Mouse (Mus musculus) heart, embryonic 15.5 days (tissue): ENCODE results near the gene Dnajc6. TPM values are rescaled to one million over a fixed set of nuclear protein-coding genes. Genes with fewer than 3 reads are reported as not detected.

Experiments used
- ATAC-seq: fragments of 200-750 bp; cut with Nextera tagmentation; replicated peaks from 2 replicates; pipeline ENCODE4 v1.8.0; 2017; ENCODE audit warnings: low read depth, moderate TSS enrichment; ENCODE audit not compliant: insufficient number of reproducible peaks, insufficient read depth, low FRiP score
- H3K27ac ChIP-seq: fragments of 300-500 bp; sonication (generic); 2 replicates; pipeline ENCODE4 v1.5.1; 2015; ENCODE audit warnings: mild to moderate bottlenecking, inconsistent platforms
- H3K27me3 ChIP-seq: fragments of 300-500 bp; sonication (generic); 2 replicates; pipeline ENCODE4 v1.6.1; 2015; ENCODE audit warnings: inconsistent platforms
- H3K36me3 ChIP-seq: fragments of 300-500 bp; sonication (generic); 2 replicates; pipeline ENCODE4 v1.6.1; 2015; ENCODE audit warnings: mild to moderate bottlenecking, inconsistent platforms
- H3K4me1 ChIP-seq: fragments of 300-500 bp; sonication (generic); replicated peaks from 2 replicates; pipeline ENCODE4 v1.6.1; 2015; ENCODE audit warnings: inconsistent platforms
- H3K4me2 ChIP-seq: fragments of 300-500 bp; sonication (generic); 2 replicates; pipeline ENCODE4 v1.6.1; 2015; ENCODE audit warnings: inconsistent platforms, mild to moderate bottlenecking, moderate library complexity
- H3K4me3 ChIP-seq: fragments of 300-500 bp; sonication (generic); 2 replicates; pipeline ENCODE4 v1.5.1; 2015; ENCODE audit warnings: mild to moderate bottlenecking, inconsistent platforms
- H3K9ac ChIP-seq: fragments of 300-500 bp; sonication (generic); 2 replicates; pipeline ENCODE4 v1.6.1; 2015; ENCODE audit warnings: mild to moderate bottlenecking, inconsistent platforms
- H3K9me3 ChIP-seq: fragments of 300-500 bp; sonication (generic); replicated peaks from 2 replicates; pipeline ENCODE4 v1.6.1; 2016; ENCODE audit warnings: inconsistent platforms
- WGBS: fragments of 180-500 bp; shearing (Covaris S2); methylation state at CpG from one replicate; pipeline ENCODE4 v1.1.7; 2015; ENCODE audit warnings: mixed read lengths; 5-methylcytosine and 5-hydroxymethylcytosine counted together
- polyA plus RNA-seq: library from polyadenylated mRNA; unstranded; fragments of >200 nt; fragmentation: Nextera tagmentation; extraction: Ambion mirVana; gene quantifications from 2 replicates; pipeline ENCODE4 v1.2.1, GENCODE M21; 2015

Gene Dnajc6
- polyA plus RNA-seq, 1 experiment from 2014 or later = 0.43 TPM

DNA sequence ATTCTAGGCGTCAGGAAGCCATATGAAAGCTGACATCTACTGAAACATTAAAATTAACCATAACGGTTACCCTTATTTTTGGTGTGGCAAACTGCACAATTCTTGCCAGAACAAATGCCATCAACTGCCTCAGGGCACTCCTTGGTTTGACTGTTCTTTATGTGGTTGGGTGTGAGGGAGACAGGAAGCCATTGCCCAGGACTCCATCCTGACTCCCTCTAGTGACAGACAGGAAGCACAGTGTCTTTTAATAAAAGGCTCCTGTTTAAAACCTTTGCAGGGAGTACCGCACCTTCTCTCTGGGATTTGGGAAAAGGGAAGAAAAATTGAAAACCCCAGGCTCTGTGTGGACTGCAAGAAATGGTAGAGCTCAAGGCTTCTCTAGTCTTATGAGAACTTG, 30.2 kb upstream of the Dnajc6 start:
- no peaks in the 10 kb centered on the region for H3K9me3 ChIP-seq
- 88% methylated on average over 3 of the region's 3 CpGs for WGBS
- no peaks in the 10 kb centered on the region; the same call in 1 of the 2 replicates for H3K4me1 ChIP-seq
- H3K9ac ChIP-seq = no peak overlapping the region
- H3K4me3 ChIP-seq = no peak overlapping the region
- no peak overlapping the region for H3K4me2 ChIP-seq
- no peak overlapping the region for H3K27ac ChIP-seq
- H3K36me3 ChIP-seq = peaks cover 5% of the 10 kb centered on the region; the same call in 1 of the 2 replicates
- ATAC-seq = no peak
- no peaks in the 10 kb centered on the region for H3K27me3 ChIP-seq

- Histone ChIP-seq H3K9me3 (no peaks in the 10 kb centered on the region), H3K36me3 (no peaks in the 10 kb centered on the region), H3K27ac (no peak overlapping the region), H3K4me3 (no peak overlapping the region), H3K4me2 (no peak overlapping the region), H3K4me1 (no peaks in the 10 kb centered on the region), H3K27me3 (no peaks in the 10 kb centered on the region), H3K9ac (no peak overlapping the region)
- ATAC-seq = no peak
- WGBS = 68% methylated on average over 5 of the region's 5 CpGs
Observed at GRCm38 (mm10) chr4:101469242-101469641, 27.2 kb upstream of the Dnajc6 start.

GRCm38 (mm10) chr4:101470543-101470942, 25.9 kb upstream of the Dnajc6 start:
- H3K27me3 ChIP-seq = no peaks in the 10 kb centered on the region
- H3K4me2 ChIP-seq = no peak overlapping the region
- no peaks in the 10 kb centered on the region for H3K36me3 ChIP-seq
- no peak for ATAC-seq
- H3K4me1 ChIP-seq = no peaks in the 10 kb centered on the region
- H3K4me3 ChIP-seq = no peak overlapping the region
- H3K27ac ChIP-seq = no peak overlapping the region
- WGBS = 54% methylated on average over 5 of the region's 5 CpGs
- no peak overlapping the region for H3K9ac ChIP-seq
- no peaks in the 10 kb centered on the region for H3K9me3 ChIP-seq

- no peaks in the 10 kb centered on the region for H3K9me3 ChIP-seq
- 66% methylated on average over 3 of the region's 3 CpGs for WGBS
- no peak for ATAC-seq
- H3K36me3 ChIP-seq = no peaks in the 10 kb centered on the region
- no peak overlapping the region for H3K9ac ChIP-seq
- no peak overlapping the region for H3K4me3 ChIP-seq
- no peak overlapping the region for H3K4me2 ChIP-seq
- H3K4me1 ChIP-seq = no peaks in the 10 kb centered on the region
- no peaks in the 10 kb centered on the region for H3K27me3 ChIP-seq
- no peak overlapping the region for H3K27ac ChIP-seq
Observed at GRCm38 (mm10) chr4:101472767-101473166, 23.7 kb upstream of the Dnajc6 start.

DNA sequence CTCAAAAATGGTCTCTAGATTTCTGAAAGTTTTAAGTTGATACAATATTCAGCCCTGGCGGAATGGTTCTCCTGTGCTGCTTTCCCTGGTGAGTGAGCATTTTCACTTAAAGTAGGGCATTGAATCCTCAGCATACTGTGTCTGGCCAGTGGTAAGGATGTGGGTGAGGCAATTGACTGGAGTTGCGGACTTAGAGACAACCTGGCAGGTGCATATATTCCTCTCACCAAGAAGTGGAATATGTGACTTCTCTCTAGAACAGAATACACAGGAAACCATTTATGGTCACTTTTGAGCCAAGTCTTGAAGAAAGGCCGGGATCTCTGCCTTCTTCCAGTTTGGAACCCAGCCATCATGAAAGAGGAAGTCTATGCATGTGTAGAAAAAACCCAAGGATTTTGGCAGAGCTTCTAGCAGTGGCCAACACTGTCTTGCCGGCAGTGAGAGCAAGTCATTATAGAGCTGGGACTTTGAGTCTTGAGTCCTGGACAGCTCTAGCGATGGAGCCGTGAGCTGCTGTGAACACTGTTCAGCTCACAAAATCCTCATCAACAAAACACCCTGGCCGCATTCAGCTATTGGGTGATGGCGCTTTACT, 6.0 kb upstream of the Dnajc6 start:
- Histone ChIP-seq H3K9ac (no peak overlapping the region), H3K4me3 (no peak overlapping the region), H3K4me2 (no peak overlapping the region), H3K36me3 (no peaks in the 10 kb centered on the region), H3K27me3 (peaks cover 10% of the 10 kb centered on the region; the same call in 1 of the 2 replicates), H3K27ac (no peak overlapping the region), H3K4me1 (no peaks in the 10 kb centered on the region), H3K9me3 (no peaks in the 10 kb centered on the region)
- 77% methylated on average over 8 of the region's 8 CpGs for WGBS
- no peak for ATAC-seq

DNA sequence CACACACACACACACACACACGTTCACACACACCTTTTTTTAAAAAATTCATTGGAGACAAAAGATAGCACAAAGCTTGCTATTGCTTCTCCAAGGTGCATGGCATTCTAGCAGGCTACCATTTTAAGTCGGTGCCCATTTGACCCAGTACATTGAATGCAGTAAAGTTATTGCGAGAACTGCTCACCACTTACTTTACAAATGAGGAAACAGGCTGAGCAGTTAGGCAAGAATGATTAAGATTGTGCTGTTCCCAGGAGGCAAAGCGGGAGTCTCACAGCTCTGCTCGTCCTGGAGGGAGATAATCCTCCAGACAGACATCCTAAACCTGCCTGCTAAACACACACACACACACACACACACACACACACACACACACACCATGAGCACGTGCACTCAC, 4.7 kb upstream of the Dnajc6 start:
- 69% methylated on average over 6 of the region's 6 CpGs for WGBS
- Histone ChIP-seq H3K9me3 (no peaks in the 10 kb centered on the region), H3K27ac (no peak overlapping the region), H3K4me2 (no peak overlapping the region), H3K36me3 (no peaks in the 10 kb centered on the region), H3K27me3 (peaks cover 21% of the 10 kb centered on the region), H3K9ac (no peak overlapping the region), H3K4me3 (no peak overlapping the region), H3K4me1 (peaks cover 7% of the 10 kb centered on the region)
- no peak for ATAC-seq

DNA sequence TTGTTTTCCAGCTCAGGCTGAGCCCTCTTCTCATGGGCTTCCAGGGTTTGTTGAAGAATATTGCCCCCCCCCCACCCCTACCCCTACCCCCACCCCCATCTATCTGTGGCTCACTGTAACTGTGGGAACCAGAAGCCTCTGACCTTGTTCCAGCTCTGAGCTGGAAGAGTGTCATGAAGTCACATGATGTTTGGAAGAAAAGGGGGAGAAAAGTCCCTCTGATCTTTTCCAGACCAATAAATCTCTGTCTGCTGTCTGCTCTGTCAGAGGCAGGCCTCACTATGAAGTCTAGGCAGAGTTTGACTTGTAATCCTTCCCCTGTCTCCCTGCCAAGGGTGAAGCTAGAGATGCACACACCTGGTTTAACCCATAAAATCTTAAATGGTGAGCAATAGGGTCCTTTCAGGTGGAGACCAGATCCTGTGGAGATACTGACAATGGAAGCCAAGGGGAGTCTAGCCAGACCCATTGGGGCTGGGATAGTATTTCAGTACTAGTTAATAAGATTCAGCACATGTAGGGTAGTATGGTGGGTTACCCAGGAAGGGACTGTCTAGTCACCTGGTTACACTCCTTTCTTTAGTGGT, 2.7 kb upstream of the Dnajc6 start:
- peaks cover 16% of the 10 kb centered on the region for H3K4me1 ChIP-seq
- H3K27ac ChIP-seq = no peak overlapping the region
- no peaks in the 10 kb centered on the region for H3K36me3 ChIP-seq
- ATAC-seq = no peak
- no peaks in the 10 kb centered on the region for H3K9me3 ChIP-seq
- no peak overlapping the region for H3K9ac ChIP-seq
- H3K4me2 ChIP-seq = no peak overlapping the region
- H3K27me3 ChIP-seq = peaks cover 37% of the 10 kb centered on the region
- no peak overlapping the region for H3K4me3 ChIP-seq

- Histone ChIP-seq H3K36me3 (no peaks in the 10 kb centered on the region), H3K4me3 (peak overlapping the region; percentile 65), H3K9me3 (no peaks in the 10 kb centered on the region), H3K27ac (no peak overlapping the region), H3K9ac (peak overlapping the region; percentile 43), H3K4me2 (peak overlapping the region; percentile 99), H3K27me3 (peaks cover 37% of the 10 kb centered on the region), H3K4me1 (peaks cover 16% of the 10 kb centered on the region)
- ATAC-seq = peak; percentile 10; the same call in 1 of the 2 replicates
- WGBS = 2% methylated on average over 28 of the region's 28 CpGs
Observed at GRCm38 (mm10) chr4:101496188-101496533, 287 bp upstream of the Dnajc6 start.

DNA sequence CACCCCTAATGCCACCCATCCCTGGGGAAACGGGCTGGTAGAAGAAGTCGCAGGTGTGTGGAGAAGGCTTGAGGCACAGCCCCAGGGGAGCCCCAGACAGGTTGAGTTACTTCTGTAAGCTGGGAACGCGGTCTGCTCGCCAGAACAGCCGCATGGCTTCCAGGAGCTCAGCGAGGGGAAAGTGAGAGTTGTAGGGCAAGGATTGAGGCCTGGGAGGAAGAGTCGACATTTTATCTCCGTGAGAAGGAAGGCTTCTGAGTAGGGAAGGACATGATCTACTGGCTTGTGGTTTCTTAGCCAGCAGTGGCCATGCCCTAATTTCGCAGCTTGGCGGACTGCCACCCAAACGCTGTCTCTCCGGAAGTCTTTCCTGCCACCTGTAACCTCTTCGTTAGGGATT, 888 bp downstream of the Dnajc6 start:
- Histone ChIP-seq H3K36me3 (no peaks in the 10 kb centered on the region), H3K9ac (no peak overlapping the region), H3K27ac (no peak overlapping the region), H3K4me1 (peaks cover 16% of the 10 kb centered on the region), H3K4me2 (peak overlapping the region; percentile 99), H3K4me3 (peak overlapping the region; percentile 65), H3K27me3 (peaks cover 37% of the 10 kb centered on the region), H3K9me3 (no peaks in the 10 kb centered on the region)
- WGBS = 4% methylated on average over 14 of the region's 14 CpGs
- ATAC-seq = no peak

GRCm38 (mm10) chr4:101504470-101505007, 8.1 kb downstream of the Dnajc6 start:
- Histone ChIP-seq H3K4me1 (peaks cover 7% of the 10 kb centered on the region), H3K27me3 (peaks cover 9% of the 10 kb centered on the region), H3K4me2 (no peak overlapping the region), H3K9ac (no peak overlapping the region), H3K27ac (no peak overlapping the region), H3K4me3 (no peak overlapping the region), H3K9me3 (no peaks in the 10 kb centered on the region), H3K36me3 (no peaks in the 10 kb centered on the region)
- ATAC-seq = no peak
- 79% methylated on average over 7 of the region's 7 CpGs for WGBS

DNA sequence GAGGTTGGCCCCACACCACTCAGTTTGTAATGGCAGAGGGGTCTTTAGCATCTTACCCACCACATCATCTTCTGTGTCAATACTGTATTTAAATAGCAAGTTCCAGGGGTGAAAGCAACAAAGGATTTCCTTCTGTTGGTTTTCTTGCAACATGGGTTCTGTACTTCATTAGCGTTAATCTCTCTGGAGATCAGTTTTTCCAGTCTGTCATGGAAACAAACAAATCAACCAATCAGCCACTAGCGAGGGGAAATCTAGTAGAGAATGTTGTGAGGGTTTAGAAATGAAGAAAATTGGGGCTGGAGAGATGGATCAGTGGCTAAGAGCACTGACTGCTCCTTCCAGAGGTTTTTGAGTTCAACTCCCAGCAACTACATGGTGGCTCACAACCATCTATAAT, 9.5 kb downstream of the Dnajc6 start:
- Histone ChIP-seq H3K27ac (no peak overlapping the region), H3K4me2 (no peak overlapping the region), H3K4me3 (no peak overlapping the region), H3K9ac (no peak overlapping the region), H3K4me1 (peaks cover 7% of the 10 kb centered on the region), H3K27me3 (peaks cover 14% of the 10 kb centered on the region), H3K36me3 (no peaks in the 10 kb centered on the region), H3K9me3 (no peaks in the 10 kb centered on the region)
- WGBS = 75% methylated on average over 2 of the region's 2 CpGs
- ATAC-seq = no peak

- Histone ChIP-seq H3K27me3 (peaks cover 14% of the 10 kb centered on the region), H3K4me2 (no peak overlapping the region), H3K9me3 (no peaks in the 10 kb centered on the region), H3K27ac (no peak overlapping the region), H3K4me1 (peaks cover 7% of the 10 kb centered on the region), H3K36me3 (no peaks in the 10 kb centered on the region), H3K4me3 (no peak overlapping the region), H3K9ac (no peak overlapping the region)
- ATAC-seq = no peak
Observed at GRCm38 (mm10) chr4:101506372-101506771, 9.9 kb downstream of the Dnajc6 start.
